Mouse (Mus musculus): ENCODE results near the gene Lmo7. TPM values are rescaled to one million over a fixed set of nuclear protein-coding genes. Genes with fewer than 3 reads are reported as not detected.

Gene Lmo7
- polyA plus RNA-seq, 1 experiment from 2014 or later, result 1.3 TPM

- H3K9ac ChIP-seq (ENCODE audit: low read length), result no peak overlapping the region
- no peaks in the 10 kb centered on the region for H3K4me1 ChIP-seq (replicated peaks; ENCODE audit: control insufficient read depth, insufficient read depth, low read length)
- 91% methylated on average over 3 of the region's 3 CpGs for WGBS
- H3K27me3 ChIP-seq (ENCODE audit: control insufficient read depth, insufficient read depth, low read length), result no peaks in the 10 kb centered on the region
- no peaks in the 10 kb centered on the region for H3K9me3 ChIP-seq (ENCODE audit: control insufficient read depth, low read length)
- H3K27ac ChIP-seq (ENCODE audit: low read depth, low read length), result no peak overlapping the region
- no peaks in the 10 kb centered on the region for H3K36me3 ChIP-seq (ENCODE audit: control insufficient read depth, insufficient read depth, low read length)
- ATAC-seq (replicated peaks; ENCODE audit: low FRiP score), result no peak
- no peak overlapping the region for H3K4me3 ChIP-seq (ENCODE audit: low read depth, low read length)
- no peak overlapping the region for H3K4me2 ChIP-seq (ENCODE audit: low read depth, low read length, severe bottlenecking)
- no peak for DNase-seq (ENCODE audit: low spot score)
Measured at GRCm38 (mm10) chr14:101834109-101834508, 104.4 kb downstream of the Lmo7 start.

DNA sequence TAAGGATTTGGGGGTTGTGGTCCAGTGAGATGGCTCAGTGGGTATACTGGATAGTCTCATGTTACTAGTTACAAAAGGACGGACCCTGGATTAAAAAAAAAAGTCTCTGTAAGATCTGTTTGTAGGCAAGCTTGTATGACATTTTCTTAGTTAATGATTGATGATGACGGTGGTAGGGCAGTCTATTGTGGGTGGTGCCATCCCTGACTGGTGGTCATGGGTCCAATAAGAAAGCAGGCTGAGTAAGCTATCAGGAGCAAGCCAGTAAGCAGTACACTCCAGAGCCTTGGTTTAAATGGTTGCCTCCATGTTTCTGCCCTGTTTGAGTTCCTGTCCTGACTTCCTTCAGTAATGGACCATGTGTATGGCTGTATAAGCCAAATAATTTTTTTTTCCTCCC, 106.6 kb downstream of the Lmo7 start:
- 77% methylated on average over 2 of the region's 2 CpGs for WGBS
- Histone ChIP-seq H3K9ac (ENCODE audit: low read length) (no peak overlapping the region), H3K36me3 (ENCODE audit: control insufficient read depth, insufficient read depth, low read length) (no peaks in the 10 kb centered on the region), H3K27me3 (ENCODE audit: control insufficient read depth, insufficient read depth, low read length) (no peaks in the 10 kb centered on the region), H3K27ac (ENCODE audit: low read depth, low read length) (no peak overlapping the region), H3K9me3 (ENCODE audit: control insufficient read depth, low read length) (no peaks in the 10 kb centered on the region), H3K4me3 (ENCODE audit: low read depth, low read length) (no peak overlapping the region), H3K4me1 (replicated peaks; ENCODE audit: control insufficient read depth, insufficient read depth, low read length) (no peaks in the 10 kb centered on the region), H3K4me2 (ENCODE audit: low read depth, low read length, severe bottlenecking) (no peak overlapping the region)
- DNase-seq (ENCODE audit: low spot score), result no peak
- ATAC-seq (replicated peaks; ENCODE audit: low FRiP score), result no peak

GRCm38 (mm10) chr14:101837176-101837575, 107.4 kb downstream of the Lmo7 start:
- H3K27me3 ChIP-seq (ENCODE audit: control insufficient read depth, insufficient read depth, low read length), result no peaks in the 10 kb centered on the region

DNA sequence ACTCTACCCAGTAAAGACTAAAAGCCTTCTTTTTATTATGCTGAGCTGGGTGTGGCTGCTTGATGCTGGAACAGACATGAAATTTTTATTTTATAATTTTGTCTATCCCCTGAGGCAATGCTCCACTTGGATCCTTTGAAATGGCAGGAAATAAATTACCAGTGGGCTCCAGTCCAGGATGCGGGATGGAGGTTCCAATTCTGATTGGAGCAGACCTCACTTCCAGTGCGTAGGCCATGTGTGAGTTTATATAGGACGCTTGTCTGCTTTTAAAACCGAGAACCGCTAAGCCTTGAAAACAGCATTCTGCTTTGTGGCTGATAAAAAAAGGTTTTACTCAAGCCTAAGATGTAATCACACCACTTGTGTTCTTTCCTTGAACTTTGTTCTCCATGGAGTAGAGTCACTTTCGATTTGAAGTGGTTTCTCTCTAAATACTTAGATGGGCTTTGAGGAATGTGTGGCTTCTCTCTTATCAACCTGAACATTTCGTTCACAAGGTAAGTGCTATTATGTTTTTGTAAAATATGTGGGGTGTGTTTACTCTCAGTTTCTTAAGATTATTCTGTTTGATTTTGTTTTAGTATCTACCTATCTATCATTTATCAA, 108.6 kb downstream of the Lmo7 start:
- H3K4me3 ChIP-seq (ENCODE audit: low read depth, low read length), result no peak overlapping the region
- no peak overlapping the region for H3K27ac ChIP-seq (ENCODE audit: low read depth, low read length)
- no peaks in the 10 kb centered on the region for H3K4me1 ChIP-seq (replicated peaks; ENCODE audit: control insufficient read depth, insufficient read depth, low read length)
- 88% methylated on average over 7 of the region's 7 CpGs for WGBS
- H3K9ac ChIP-seq (ENCODE audit: low read length), result no peak overlapping the region
- DNase-seq (ENCODE audit: low spot score) (no peak), ATAC-seq (replicated peaks; ENCODE audit: low FRiP score) (no peak)
- no peaks in the 10 kb centered on the region for H3K36me3 ChIP-seq (ENCODE audit: control insufficient read depth, insufficient read depth, low read length)
- H3K27me3 ChIP-seq (ENCODE audit: control insufficient read depth, insufficient read depth, low read length), result no peaks in the 10 kb centered on the region
- no peak overlapping the region for H3K4me2 ChIP-seq (ENCODE audit: low read depth, low read length, severe bottlenecking)
- no peaks in the 10 kb centered on the region for H3K9me3 ChIP-seq (ENCODE audit: control insufficient read depth, low read length)

More at GRCm38 (mm10) chr14:101837176-101837575, 107.4 kb downstream of the Lmo7 start:
- Histone ChIP-seq H3K36me3 (ENCODE audit: control insufficient read depth, insufficient read depth, low read length) (no peaks in the 10 kb centered on the region), H3K9me3 (ENCODE audit: control insufficient read depth, low read length) (no peaks in the 10 kb centered on the region), H3K4me1 (replicated peaks; ENCODE audit: control insufficient read depth, insufficient read depth, low read length) (no peaks in the 10 kb centered on the region), H3K4me2 (ENCODE audit: low read depth, low read length, severe bottlenecking) (no peak overlapping the region), H3K4me3 (ENCODE audit: low read depth, low read length) (no peak overlapping the region), H3K9ac (ENCODE audit: low read length) (no peak overlapping the region), H3K27ac (ENCODE audit: low read depth, low read length) (no peak overlapping the region)
- ATAC-seq (replicated peaks; ENCODE audit: low FRiP score) (no peak), DNase-seq (ENCODE audit: low spot score) (no peak)
- WGBS, result 90% methylated on average over 6 of the region's 6 CpGs

DNA sequence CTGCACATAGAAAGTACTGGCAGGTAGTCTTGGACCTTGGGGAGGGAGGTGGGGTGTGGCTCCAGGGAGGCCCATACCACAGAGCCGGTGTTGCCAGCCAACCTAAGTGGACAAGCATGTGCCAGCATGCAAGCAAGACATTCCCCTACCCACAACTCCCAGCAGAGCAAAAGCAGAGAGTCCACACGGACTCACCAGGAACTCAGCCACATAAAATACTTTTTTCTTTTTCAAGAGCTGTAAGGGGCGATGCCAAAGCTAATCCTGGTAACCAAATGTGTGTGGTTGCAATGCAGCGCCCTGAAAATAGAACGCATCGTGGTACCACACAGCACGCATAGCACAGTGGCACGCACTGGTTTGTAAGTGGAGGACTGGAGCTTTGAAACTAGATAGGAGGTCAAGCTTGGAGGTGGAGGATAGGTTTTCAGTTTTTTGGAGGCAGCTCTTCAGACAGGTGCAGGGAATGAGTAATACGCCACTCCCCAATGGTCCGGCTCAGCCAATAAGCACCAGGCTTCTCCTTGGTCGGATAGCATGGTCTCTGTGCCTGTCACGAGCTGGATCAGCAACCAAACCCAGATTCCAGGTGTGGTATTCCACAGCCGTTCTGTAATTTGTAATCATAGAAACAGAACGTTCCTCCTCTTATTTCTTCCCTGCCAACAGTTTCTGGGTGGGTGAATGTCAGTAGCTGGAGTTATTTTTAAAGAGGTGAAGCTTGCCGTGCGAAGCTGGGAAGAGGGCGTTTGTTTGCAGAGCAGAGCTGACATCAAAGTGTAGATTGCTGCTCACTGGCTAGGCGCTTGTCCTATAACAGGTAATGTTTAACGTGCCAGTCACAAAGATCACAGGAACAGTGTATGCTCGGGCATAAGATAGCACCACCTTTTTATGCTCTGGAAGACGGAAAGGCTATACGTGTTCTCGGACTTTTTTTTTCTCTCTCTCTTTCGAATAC, 110.3 kb downstream of the Lmo7 start:
- DNase-seq (ENCODE audit: low spot score) (no peak), ATAC-seq (replicated peaks; ENCODE audit: low FRiP score) (no peak)
- H3K36me3 ChIP-seq (ENCODE audit: control insufficient read depth, insufficient read depth, low read length), result no peaks in the 10 kb centered on the region
- H3K9ac ChIP-seq (ENCODE audit: low read length), result no peak overlapping the region
- no peaks in the 10 kb centered on the region for H3K4me1 ChIP-seq (replicated peaks; ENCODE audit: control insufficient read depth, insufficient read depth, low read length)
- no peaks in the 10 kb centered on the region for H3K27me3 ChIP-seq (ENCODE audit: control insufficient read depth, insufficient read depth, low read length)
- no peak overlapping the region for H3K4me2 ChIP-seq (ENCODE audit: low read depth, low read length, severe bottlenecking)
- no peaks in the 10 kb centered on the region for H3K9me3 ChIP-seq (ENCODE audit: control insufficient read depth, low read length)
- no peak overlapping the region for H3K4me3 ChIP-seq (ENCODE audit: low read depth, low read length)
- WGBS, result 85% methylated on average over 24 of the region's 24 CpGs
- no peak overlapping the region for H3K27ac ChIP-seq (ENCODE audit: low read depth, low read length)

DNA sequence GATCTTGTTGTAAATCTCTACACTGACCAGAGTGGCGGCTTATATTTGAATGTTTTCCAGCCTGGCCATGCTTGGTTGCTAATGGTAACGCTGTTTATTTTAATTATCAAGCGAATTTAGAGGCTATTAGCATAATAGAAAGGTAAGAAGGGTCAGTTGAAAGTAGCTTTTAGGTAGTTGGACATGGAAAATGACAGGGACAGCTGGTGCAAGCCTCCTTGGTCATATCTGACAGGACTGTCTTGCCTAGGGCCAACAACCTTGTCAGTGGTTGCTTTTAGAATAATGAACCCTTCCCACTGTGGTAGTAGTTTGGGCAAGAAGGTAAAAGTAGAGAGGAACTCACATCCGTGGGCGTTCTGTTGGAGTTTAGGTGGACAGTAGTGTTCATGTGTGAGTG, 111.5 kb downstream of the Lmo7 start:
- ATAC-seq (replicated peaks; ENCODE audit: low FRiP score) (no peak), DNase-seq (ENCODE audit: low spot score) (no peak)
- no peak overlapping the region for H3K27ac ChIP-seq (ENCODE audit: low read depth, low read length)
- no peaks in the 10 kb centered on the region for H3K9me3 ChIP-seq (ENCODE audit: control insufficient read depth, low read length)
- H3K4me1 ChIP-seq (replicated peaks; ENCODE audit: control insufficient read depth, insufficient read depth, low read length), result no peaks in the 10 kb centered on the region
- H3K9ac ChIP-seq (ENCODE audit: low read length), result no peak overlapping the region
- 89% methylated on average over 5 of the region's 5 CpGs for WGBS
- no peaks in the 10 kb centered on the region for H3K36me3 ChIP-seq (ENCODE audit: control insufficient read depth, insufficient read depth, low read length)
- no peaks in the 10 kb centered on the region for H3K27me3 ChIP-seq (ENCODE audit: control insufficient read depth, insufficient read depth, low read length)
- no peak overlapping the region for H3K4me3 ChIP-seq (ENCODE audit: low read depth, low read length)
- H3K4me2 ChIP-seq (ENCODE audit: low read depth, low read length, severe bottlenecking), result no peak overlapping the region

GRCm38 (mm10) chr14:101842521-101842920, 112.8 kb downstream of the Lmo7 start:
- H3K9ac ChIP-seq (ENCODE audit: low read length), result no peak overlapping the region
- H3K36me3 ChIP-seq (ENCODE audit: control insufficient read depth, insufficient read depth, low read length), result no peaks in the 10 kb centered on the region
- no peaks in the 10 kb centered on the region for H3K4me1 ChIP-seq (replicated peaks; ENCODE audit: control insufficient read depth, insufficient read depth, low read length)
- H3K27me3 ChIP-seq (ENCODE audit: control insufficient read depth, insufficient read depth, low read length), result no peaks in the 10 kb centered on the region
- H3K4me3 ChIP-seq (ENCODE audit: low read depth, low read length), result no peak overlapping the region
- no peak overlapping the region for H3K4me2 ChIP-seq (ENCODE audit: low read depth, low read length, severe bottlenecking)
- 87% methylated on average over 6 of the region's 6 CpGs for WGBS
- H3K27ac ChIP-seq (ENCODE audit: low read depth, low read length), result no peak overlapping the region
- H3K9me3 ChIP-seq (ENCODE audit: control insufficient read depth, low read length), result no peaks in the 10 kb centered on the region
- ATAC-seq (replicated peaks; ENCODE audit: low FRiP score), result no peak
- no peak for DNase-seq (ENCODE audit: low spot score)

GRCm38 (mm10) chr14:101843443-101843842, 113.7 kb downstream of the Lmo7 start:
- Histone ChIP-seq H3K27me3 (ENCODE audit: control insufficient read depth, insufficient read depth, low read length) (no peaks in the 10 kb centered on the region), H3K9me3 (ENCODE audit: control insufficient read depth, low read length) (no peaks in the 10 kb centered on the region), H3K4me2 (ENCODE audit: low read depth, low read length, severe bottlenecking) (no peak overlapping the region), H3K4me1 (replicated peaks; ENCODE audit: control insufficient read depth, insufficient read depth, low read length) (no peaks in the 10 kb centered on the region), H3K36me3 (ENCODE audit: control insufficient read depth, insufficient read depth, low read length) (no peaks in the 10 kb centered on the region), H3K9ac (ENCODE audit: low read length) (no peak overlapping the region), H3K4me3 (ENCODE audit: low read depth, low read length) (no peak overlapping the region), H3K27ac (ENCODE audit: low read depth, low read length) (no peak overlapping the region)
- ATAC-seq (replicated peaks; ENCODE audit: low FRiP score), result no peak
- no peak for DNase-seq (ENCODE audit: low spot score)
- 94% methylated on average over 17 of the region's 17 CpGs for WGBS
